Mouse (Mus musculus) macrophage (primary cell): ENCODE data around the gene Hist2h3c1. TPM values are rescaled to one million over a fixed set of nuclear protein-coding genes. Genes with fewer than 3 reads are reported as not detected.
A peak's percentile ranks its signal among the peaks of the same experiment; 100 is the strongest.
"Not testable (repeated sequence)": the region's sequence is repeated elsewhere in the genome, so short reads cannot be mapped to it uniquely, and the experiment has no call there.

ENCODE experiments used
- H3K27ac ChIP-seq: fragments of 350-480 bp; formaldehyde crosslinking; 2 replicates; pipeline ENCODE4 v1.9.0; 2021
- H3K36me3 ChIP-seq: fragments of 350-480 bp; formaldehyde crosslinking; 2 replicates; pipeline ENCODE4 v1.9.0; 2021; ENCODE audit errors: inconsistent target
- H3K4me3 ChIP-seq: fragments of 350-480 bp; formaldehyde crosslinking; 2 replicates; pipeline ENCODE4 v1.9.0; 2021; ENCODE audit errors: inconsistent target
- H3K79me2 ChIP-seq: fragments of 350-480 bp; formaldehyde crosslinking; 2 replicates; pipeline ENCODE4 v1.9.0; 2021; ENCODE audit errors: inconsistent target
- WGBS: methylation state at CpG from one replicate; pipeline ENCODE4 v1.1.7; 2026; ENCODE audit warnings: inconsistent platforms; ENCODE audit not compliant: missing documents; 5-methylcytosine and 5-hydroxymethylcytosine counted together
- polyA plus RNA-seq: library from polyadenylated mRNA; stranded (reverse); fragments of 250-400 nt; gene quantifications from 3 replicates; pipeline ENCODE4 v1.2.4, GENCODE M21; 2018; ENCODE audit warnings: inconsistent platforms

Hist2h3c1 gene
- polyA plus RNA-seq, 1 experiment from 2014 or later = 8.5 TPM

- no peaks in the 10 kb centered on the region for H3K36me3 ChIP-seq
- 94% methylated on average over 3 of the region's 3 CpGs for WGBS
- no peaks in the 10 kb centered on the region for H3K79me2 ChIP-seq
- H3K27ac ChIP-seq = no peak overlapping the region
- no peak overlapping the region for H3K4me3 ChIP-seq
Measured at GRCm38 (mm10) chr3:96257190-96257589, 10.7 kb downstream of the Hist2h3c1 start.

GRCm38 (mm10) chr3:96260220-96260619 lies 13.7 kb downstream of the Hist2h3c1 start:
- 97% methylated on average over 5 of the region's 5 CpGs for WGBS
- Histone ChIP-seq H3K36me3 (no peaks in the 10 kb centered on the region), H3K4me3 (no peak overlapping the region), H3K79me2 (no peaks in the 10 kb centered on the region; the same call in 1 of the 2 replicates), H3K27ac (no peak overlapping the region)

- Histone ChIP-seq H3K4me3 (peak overlapping the region; percentile 51; the same call in 1 of the 2 replicates), H3K36me3 (no peaks in the 10 kb centered on the region), H3K27ac (peak overlapping the region; percentile 95), H3K79me2 (no peaks in the 10 kb centered on the region; the same call in 1 of the 2 replicates)
- 100% methylated on average over 1 of the region's 3 CpGs for WGBS
Measured at GRCm38 (mm10) chr3:96261623-96262022, 15.1 kb downstream of the Hist2h3c1 start.

DNA sequence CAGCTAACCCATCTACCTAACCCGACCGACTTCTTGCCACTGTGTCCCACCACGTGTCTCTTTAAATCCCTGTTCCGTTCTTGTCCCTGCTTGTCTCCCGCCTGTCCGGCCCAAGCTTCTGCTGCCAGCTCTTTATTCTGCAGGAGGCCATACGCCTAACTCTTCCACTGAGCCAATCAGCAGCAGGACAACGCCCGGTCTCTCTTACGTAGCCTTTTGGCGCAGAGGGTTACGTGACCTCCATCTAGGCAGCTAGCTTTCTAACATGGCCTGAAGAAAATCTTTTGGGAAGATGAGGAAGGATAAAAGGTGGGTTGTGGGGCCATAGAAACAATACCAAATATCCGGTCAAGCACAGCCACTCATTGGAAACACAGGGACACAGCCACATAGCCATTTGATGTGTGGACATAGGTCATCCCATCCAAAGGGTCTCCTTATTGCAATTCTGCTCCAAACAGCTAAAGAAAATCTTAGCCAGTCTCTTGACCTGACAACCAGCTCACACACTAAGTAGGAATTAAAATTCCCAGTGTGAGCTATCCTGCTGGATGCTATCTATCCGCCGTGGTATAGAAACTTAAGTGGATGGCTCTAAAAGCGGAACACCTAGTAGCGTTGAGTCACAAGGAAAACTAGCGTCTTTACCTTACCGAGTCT lies 15.9 kb downstream of the Hist2h3c1 start:
- Histone ChIP-seq H3K36me3 (no peaks in the 10 kb centered on the region), H3K4me3 (peak overlapping the region; percentile 51), H3K79me2 (no peaks in the 10 kb centered on the region; the same call in 1 of the 2 replicates), H3K27ac (peak overlapping the region; percentile 95)
- WGBS = 2% methylated on average over 19 of the region's 19 CpGs

DNA sequence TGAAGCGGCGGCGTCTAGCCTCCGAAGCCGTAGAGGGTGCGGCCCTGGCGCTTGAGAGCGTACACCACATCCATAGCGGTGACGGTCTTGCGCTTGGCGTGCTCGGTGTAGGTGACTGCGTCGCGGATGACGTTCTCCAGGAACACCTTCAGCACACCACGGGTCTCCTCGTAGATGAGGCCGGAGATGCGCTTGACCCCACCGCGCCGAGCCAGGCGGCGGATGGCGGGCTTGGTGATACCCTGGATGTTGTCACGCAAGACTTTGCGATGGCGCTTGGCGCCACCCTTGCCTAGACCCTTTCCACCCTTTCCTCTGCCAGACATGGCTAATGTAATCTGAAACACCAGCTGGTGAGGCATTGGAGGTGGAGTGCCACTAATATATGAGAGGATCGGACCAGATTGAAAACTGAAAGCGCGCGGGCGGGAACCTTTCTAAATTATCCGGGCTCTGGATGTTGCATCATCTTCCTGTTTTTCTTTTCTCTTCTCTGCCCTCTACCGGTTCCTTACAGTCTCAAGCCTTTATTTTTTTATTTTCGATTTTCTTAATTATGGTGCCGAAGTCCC lies 16.6 kb downstream of the Hist2h3c1 start, which contains the start of gene Hist2h4:
Gene Hist2h4 (minus strand): TSS at position 333 of the 572 bp plus-strand sequence.
- no peaks in the 10 kb centered on the region for H3K36me3 ChIP-seq
- H3K4me3 ChIP-seq = peak within 1 kb of the TSS; percentile 51
- no peaks in the 10 kb centered on the region; the same call in 1 of the 2 replicates for H3K79me2 ChIP-seq
- WGBS = 1% methylated on average over 40 of the region's 40 CpGs
- H3K27ac ChIP-seq = peak within 1 kb of the TSS; percentile 95

- Histone ChIP-seq H3K27ac (peak overlapping the region; percentile 95), H3K79me2 (no peaks in the 10 kb centered on the region; the same call in 1 of the 2 replicates), H3K36me3 (no peaks in the 10 kb centered on the region), H3K4me3 (peak overlapping the region; percentile 51)
- WGBS = 3% methylated on average over 25 of the region's 27 CpGs
Measured at GRCm38 (mm10) chr3:96263558-96264403, 17.3 kb downstream of the Hist2h3c1 start.

DNA sequence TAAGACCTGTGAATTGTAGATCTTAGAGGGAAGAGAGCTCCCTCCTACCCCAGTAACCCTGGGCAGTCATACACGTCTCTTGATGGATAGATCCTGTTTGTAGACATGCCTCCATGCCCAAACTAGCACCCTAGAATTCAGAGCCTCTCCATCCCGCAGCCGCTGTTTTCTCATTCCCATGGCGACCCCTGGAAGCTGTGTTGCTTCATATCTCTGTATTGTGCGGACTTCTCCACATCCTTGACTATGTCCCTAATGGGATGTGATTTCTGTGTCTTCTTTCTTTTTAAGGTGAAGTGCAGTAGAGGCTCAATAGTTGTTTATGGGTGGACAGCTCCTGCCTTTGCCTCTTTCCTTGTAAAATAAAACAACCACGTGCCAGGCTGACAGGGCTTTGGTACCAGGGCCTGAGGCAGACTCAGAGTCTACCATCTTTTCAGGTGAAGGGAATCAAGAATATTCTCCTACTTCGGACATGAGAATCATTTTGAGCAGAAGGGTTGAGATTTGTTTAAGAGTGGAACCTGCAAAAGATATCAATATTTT lies 18.0 kb downstream of the Hist2h3c1 start:
- peak overlapping the region; percentile 95 for H3K27ac ChIP-seq
- peak overlapping the region; percentile 51; the same call in 1 of the 2 replicates for H3K4me3 ChIP-seq
- H3K79me2 ChIP-seq = no peaks in the 10 kb centered on the region; the same call in 1 of the 2 replicates
- WGBS = 71% methylated on average over 7 of the region's 7 CpGs
- H3K36me3 ChIP-seq = no peaks in the 10 kb centered on the region

DNA sequence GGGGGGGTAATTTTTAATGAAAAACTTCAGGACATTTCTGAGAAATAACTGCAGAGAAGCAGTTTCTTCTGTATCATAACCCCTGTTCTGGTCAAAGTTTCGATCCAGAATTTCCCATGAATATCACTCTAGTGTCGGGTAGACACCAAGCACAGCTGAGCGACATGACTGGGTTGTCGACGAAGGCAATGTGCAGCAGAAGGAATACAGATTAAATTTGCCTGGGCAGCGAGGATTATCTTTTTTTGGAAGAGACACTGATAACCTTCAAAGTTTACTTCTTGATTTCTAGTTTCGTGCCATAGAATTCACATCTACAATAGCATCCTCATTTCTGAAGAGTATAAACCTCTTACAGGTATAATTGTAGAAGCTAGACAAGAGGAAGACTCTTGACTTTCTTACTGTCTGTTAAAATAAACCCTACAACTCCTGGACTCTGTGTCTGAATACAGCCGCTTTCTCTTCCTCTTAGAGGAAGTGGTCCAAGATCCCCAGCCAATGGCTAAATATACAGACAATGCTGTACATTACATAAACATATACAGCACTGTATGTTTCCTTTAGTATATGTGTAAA lies 19.7 kb downstream of the Hist2h3c1 start:
- H3K36me3 ChIP-seq = no peaks in the 10 kb centered on the region
- no peaks in the 10 kb centered on the region; the same call in 1 of the 2 replicates for H3K79me2 ChIP-seq
- H3K4me3 ChIP-seq = no peak overlapping the region
- no peak overlapping the region for H3K27ac ChIP-seq
- WGBS = 77% methylated on average over 8 of the region's 8 CpGs

DNA sequence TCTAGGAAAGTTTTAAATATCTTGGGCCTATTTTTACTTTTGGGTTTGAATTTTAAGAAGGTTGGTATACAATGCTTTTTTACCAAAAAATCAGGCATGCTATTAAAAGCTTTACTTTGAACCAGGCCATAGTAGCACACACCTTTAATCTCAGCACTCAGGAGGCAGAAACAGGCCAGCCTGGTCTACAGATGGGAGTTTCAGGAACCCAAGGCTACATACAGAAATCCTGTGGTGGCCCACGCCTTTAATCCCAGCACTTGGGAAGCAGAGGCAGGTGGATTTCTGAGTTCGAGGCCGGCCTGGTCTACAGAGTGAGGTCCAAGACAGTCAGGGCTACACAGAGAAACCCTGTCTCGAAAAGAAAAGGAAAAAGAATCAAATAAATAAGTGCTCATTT lies 21.1 kb downstream of the Hist2h3c1 start:
- H3K36me3 ChIP-seq = no peaks in the 10 kb centered on the region
- H3K27ac ChIP-seq = peak overlapping the region; percentile 88
- no peaks in the 10 kb centered on the region; the same call in 1 of the 2 replicates for H3K79me2 ChIP-seq
- no peak overlapping the region for H3K4me3 ChIP-seq
- WGBS = 72% methylated on average over 4 of the region's 4 CpGs

- no peaks in the 10 kb centered on the region for H3K36me3 ChIP-seq
Measured at GRCm38 (mm10) chr3:96268051-96268775, 21.7 kb downstream of the Hist2h3c1 start, which contains the start of gene Hist2h3b. Gene Hist2h3b (plus strand): TSS chr3:96268654.

DNA sequence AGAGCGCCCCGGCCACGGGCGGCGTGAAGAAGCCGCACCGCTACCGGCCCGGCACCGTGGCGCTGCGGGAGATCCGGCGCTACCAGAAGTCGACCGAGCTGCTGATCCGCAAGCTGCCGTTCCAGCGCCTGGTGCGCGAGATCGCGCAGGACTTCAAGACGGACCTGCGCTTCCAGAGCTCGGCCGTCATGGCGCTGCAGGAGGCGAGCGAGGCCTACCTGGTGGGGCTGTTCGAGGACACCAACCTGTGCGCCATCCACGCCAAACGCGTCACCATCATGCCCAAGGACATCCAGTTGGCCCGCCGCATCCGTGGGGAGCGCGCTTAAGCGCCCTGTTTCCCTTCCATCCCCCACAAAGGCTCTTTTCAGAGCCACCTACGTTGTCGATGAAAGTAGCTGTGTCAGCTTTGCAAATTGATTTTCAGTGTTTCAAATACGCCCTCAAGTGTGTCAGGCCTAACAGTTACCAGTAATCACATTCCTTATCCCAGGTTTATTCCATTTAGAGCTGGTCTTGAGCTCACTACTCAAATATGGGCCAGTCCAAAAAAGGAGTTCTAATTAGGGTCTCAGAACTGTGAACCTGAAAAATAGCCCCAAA lies 22.4 kb downstream of the Hist2h3c1 start:
- Histone ChIP-seq H3K4me3 (peak overlapping the region; percentile 44), H3K27ac (peak overlapping the region; percentile 92)
- H3K36me3 ChIP-seq, H3K79me2 ChIP-seq: not testable (repeated sequence)
- WGBS = 0% methylated on average over 7 of the region's 44 CpGs

More at GRCm38 (mm10) chr3:96268051-96268775, 21.7 kb downstream of the Hist2h3c1 start, which contains the start of gene Hist2h3b:
- 23% methylated on average over 22 of the region's 30 CpGs for WGBS
- Histone ChIP-seq H3K4me3 (peak within 1 kb of the TSS; percentile 44), H3K27ac (peak within 1 kb of the TSS; percentile 92), H3K79me2 (no peaks in the 10 kb centered on the region; the same call in 1 of the 2 replicates)

- Histone ChIP-seq H3K27ac (peak within 1 kb of the TSS; percentile 92), H3K79me2 (no peaks in the 10 kb centered on the region; the same call in 1 of the 2 replicates), H3K36me3 (no peaks in the 10 kb centered on the region), H3K4me3 (peak within 1 kb of the TSS; percentile 44)
- 2% methylated on average over 42 of the region's 45 CpGs for WGBS
Measured at GRCm38 (mm10) chr3:96269511-96270474, 23.3 kb downstream of the Hist2h3c1 start, which contains the start of gene Hist2h2bb. Gene Hist2h2bb (plus strand): TSS chr3:96269752.
